Mouse (Mus musculus): ENCODE measurements around the gene 2310033P09Rik.

2310033P09Rik gene

GRCm38 (mm10) chr11:59230144-59230760 is 22.1 kb downstream of the 2310033P09Rik start:
- DNase-seq (ENCODE audit: low spot score), result peak; percentile 80

GRCm38 (mm10) chr11:59232797-59233196 is 24.7 kb downstream of the 2310033P09Rik start:
- DNase-seq (ENCODE audit: low spot score), result peak; percentile 25

GRCm38 (mm10) chr11:59238525-59239427 is 30.7 kb downstream of the 2310033P09Rik start:
- DNase-seq (ENCODE audit: low spot score), result peak; percentile 89

- no peak for DNase-seq (ENCODE audit: low spot score)
These were observed 31.3 kb downstream of the 2310033P09Rik start for GRCm38 (mm10) chr11:59239428-59239785.

GRCm38 (mm10) chr11:59239796-59240195 is 31.7 kb downstream of the 2310033P09Rik start:
- no peak for DNase-seq (ENCODE audit: low spot score)

GRCm38 (mm10) chr11:59241841-59242240 is 33.7 kb downstream of the 2310033P09Rik start:
- DNase-seq (ENCODE audit: low spot score), result no peak

- DNase-seq (ENCODE audit: low spot score), result no peak
These were observed 35.7 kb downstream of the 2310033P09Rik start for GRCm38 (mm10) chr11:59243856-59244255.

- DNase-seq (ENCODE audit: low spot score), result no peak
These were observed 40.0 kb downstream of the 2310033P09Rik start for GRCm38 (mm10) chr11:59248101-59248500.

- no peak for DNase-seq (ENCODE audit: low spot score)
These were observed 51.5 kb downstream of the 2310033P09Rik start for GRCm38 (mm10) chr11:59259647-59260046.

All from embryo, embryonic 10 days (tissue).